Mouse (Mus musculus): ENCODE data around the gene Zfp64.

The Zfp64 gene

GRCm38 (mm10) chr2:168954835-168955716 is at the start of gene Zfp64:
Gene Zfp64, minus strand, starts transcription at chr2:168955587.
- peak; percentile 79 to 80 for DNase-seq (ENCODE audit: low spot score in 2 of 2)

GRCm38 (mm10) chr2:168992642-168993420 is 37.4 kb upstream of the Zfp64 start:
- DNase-seq (ENCODE audit: low spot score in 2 of 2): peak in 1 of 2 experiments; percentile 21

GRCm38 (mm10) chr2:168990957-168991356 is 35.6 kb upstream of the Zfp64 start:
- no peak for DNase-seq (ENCODE audit: low spot score in 2 of 2)

GRCm38 (mm10) chr2:168990061-168990753 is 34.8 kb upstream of the Zfp64 start:
- no peak for DNase-seq (ENCODE audit: low spot score in 2 of 2)

GRCm38 (mm10) chr2:168988056-168988455 is 32.7 kb upstream of the Zfp64 start:
- no peak for DNase-seq (ENCODE audit: low spot score in 2 of 2)

GRCm38 (mm10) chr2:168987421-168987820 is 32.0 kb upstream of the Zfp64 start:
- DNase-seq (ENCODE audit: low spot score in 2 of 2): no peak

- DNase-seq (ENCODE audit: low spot score in 2 of 2): no peak
Measured at GRCm38 (mm10) chr2:168981951-168982350, 26.6 kb upstream of the Zfp64 start.

- DNase-seq (ENCODE audit: low spot score in 2 of 2): no peak
Measured at GRCm38 (mm10) chr2:168981448-168981847, 26.1 kb upstream of the Zfp64 start.

GRCm38 (mm10) chr2:168980859-168981258 is 25.5 kb upstream of the Zfp64 start:
- peak; percentile 32 to 69 for DNase-seq (ENCODE audit: low spot score in 2 of 2)

GRCm38 (mm10) chr2:168979742-168980141 is 24.4 kb upstream of the Zfp64 start:
- DNase-seq (ENCODE audit: low spot score in 2 of 2): no peak

- no peak for DNase-seq (ENCODE audit: low spot score in 2 of 2)
Measured at GRCm38 (mm10) chr2:168978031-168978430, 22.6 kb upstream of the Zfp64 start.

GRCm38 (mm10) chr2:168970131-168970530 is 14.7 kb upstream of the Zfp64 start:
- DNase-seq (ENCODE audit: low spot score in 2 of 2): no peak

GRCm38 (mm10) chr2:168968136-168968925 is 12.9 kb upstream of the Zfp64 start:
- no peak for DNase-seq (ENCODE audit: low spot score in 2 of 2)

GRCm38 (mm10) chr2:168966525-168966924 is 11.1 kb upstream of the Zfp64 start:
- DNase-seq (ENCODE audit: low spot score in 2 of 2): no peak

GRCm38 (mm10) chr2:168964849-168965248 is 9.5 kb upstream of the Zfp64 start:
- DNase-seq (ENCODE audit: low spot score in 2 of 2): no peak

GRCm38 (mm10) chr2:168961729-168962666 is 6.6 kb upstream of the Zfp64 start:
- no peak for DNase-seq (ENCODE audit: low spot score in 2 of 2)

GRCm38 (mm10) chr2:168960814-168961213 is 5.4 kb upstream of the Zfp64 start:
- DNase-seq (ENCODE audit: low spot score in 2 of 2): no peak

GRCm38 (mm10) chr2:168959339-168959885 is 4.0 kb upstream of the Zfp64 start:
- DNase-seq (ENCODE audit: low spot score in 2 of 2): no peak

- DNase-seq (ENCODE audit: low spot score in 2 of 2): no peak
Measured at GRCm38 (mm10) chr2:168955850-168956346, 511 bp upstream of the Zfp64 start.

- no peak for DNase-seq (ENCODE audit: low spot score in 2 of 2)
Measured at GRCm38 (mm10) chr2:168954376-168954775, 1.0 kb downstream of the Zfp64 start.

Data from frontal cortex, postnatal 10 days (tissue).